Mouse (Mus musculus): ENCODE results near the gene Rbl2.

Rbl2 gene

DNA sequence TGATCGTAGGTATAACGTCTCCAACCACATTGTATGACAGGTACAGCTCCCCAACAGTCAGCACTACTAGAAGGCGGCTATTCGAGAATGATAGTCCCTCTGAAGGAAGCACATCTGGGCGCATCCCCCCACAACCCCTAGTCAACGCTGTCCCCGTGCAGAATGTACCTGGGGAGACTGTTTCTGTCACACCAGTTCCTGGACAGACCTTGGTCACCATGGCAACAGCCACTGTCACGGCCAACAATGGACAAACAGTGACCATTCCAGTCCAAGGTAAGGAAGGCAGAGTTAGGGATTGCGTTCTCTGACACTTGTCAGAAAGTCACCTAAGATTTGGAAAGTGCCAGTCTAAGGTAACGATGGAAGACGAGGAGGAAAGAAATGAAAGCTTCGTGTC lies 36.4 kb downstream of the Rbl2 start:
- no peak for DNase-seq (ENCODE audit: low read depth, low spot score)

DNA sequence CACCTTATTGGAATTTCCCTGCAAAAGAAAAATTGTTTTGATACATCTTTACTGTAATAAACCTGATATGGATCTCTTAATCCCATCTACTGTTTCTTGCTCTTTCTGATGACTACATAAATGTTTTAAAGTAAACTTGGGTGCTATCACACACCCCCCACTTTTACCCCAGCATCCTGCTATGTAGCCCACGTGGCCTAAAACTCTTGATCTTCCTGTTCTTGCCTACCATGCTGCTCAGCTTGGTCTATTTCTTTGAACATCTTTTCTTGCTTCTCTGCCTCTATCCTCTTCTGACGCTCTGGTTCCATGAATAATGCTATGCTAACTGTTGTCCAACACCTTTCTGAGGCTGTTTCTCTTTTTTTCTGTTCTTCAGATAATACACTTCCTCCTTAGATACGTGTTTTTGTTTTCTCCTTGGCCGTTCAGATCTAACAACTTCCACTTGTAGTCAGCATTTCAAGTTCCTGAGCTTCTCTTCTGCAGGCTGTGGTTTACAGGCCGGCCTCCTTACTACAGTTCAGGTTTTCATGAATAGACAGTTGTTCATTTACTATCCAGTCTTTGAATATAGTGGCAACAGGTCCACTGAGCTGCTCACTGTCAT lies 42.1 kb downstream of the Rbl2 start:
- DNase-seq (ENCODE audit: low read depth, low spot score) = no peak

DNA sequence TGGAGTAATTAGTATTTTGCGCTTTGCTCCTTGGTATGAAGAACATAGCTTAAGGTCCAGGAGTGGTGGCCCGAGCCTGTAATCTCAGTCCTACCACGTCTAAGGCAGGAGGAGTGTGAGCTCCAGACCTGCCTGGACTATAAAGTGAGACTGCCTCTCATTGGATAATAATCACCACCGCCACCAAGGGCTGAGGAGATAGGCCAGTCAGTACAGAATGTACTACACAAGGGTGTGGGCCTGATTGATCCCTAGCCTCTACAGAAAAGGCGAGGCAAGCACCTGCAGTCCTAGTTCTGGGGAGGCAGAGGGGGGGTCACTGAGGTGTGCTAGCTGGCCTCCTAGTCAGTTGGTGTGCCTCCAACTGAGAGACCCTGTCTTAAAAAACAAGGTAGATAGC lies 44.6 kb downstream of the Rbl2 start:
- DNase-seq (ENCODE audit: low read depth, low spot score) = no peak

DNA sequence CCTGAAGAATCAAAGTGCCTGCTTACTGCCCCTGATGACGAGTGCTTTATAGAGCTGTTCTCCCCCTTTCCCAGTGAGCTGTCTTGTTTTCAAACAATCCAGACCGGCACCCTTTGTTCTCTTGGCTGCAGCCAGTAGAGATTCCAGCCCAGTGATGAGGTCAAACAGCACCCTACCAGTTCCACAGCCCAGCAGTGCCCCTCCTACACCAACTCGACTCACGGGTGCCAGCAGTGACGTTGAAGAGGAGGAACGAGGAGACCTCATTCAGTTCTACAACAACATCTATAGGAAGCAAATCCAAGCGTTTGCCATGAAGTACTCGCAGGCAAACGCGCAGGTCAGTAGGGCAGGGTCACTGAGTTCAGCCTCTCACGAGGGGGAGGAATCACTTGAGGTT lies 45.1 kb downstream of the Rbl2 start:
- DNase-seq (ENCODE audit: low read depth, low spot score) = no peak

DNA sequence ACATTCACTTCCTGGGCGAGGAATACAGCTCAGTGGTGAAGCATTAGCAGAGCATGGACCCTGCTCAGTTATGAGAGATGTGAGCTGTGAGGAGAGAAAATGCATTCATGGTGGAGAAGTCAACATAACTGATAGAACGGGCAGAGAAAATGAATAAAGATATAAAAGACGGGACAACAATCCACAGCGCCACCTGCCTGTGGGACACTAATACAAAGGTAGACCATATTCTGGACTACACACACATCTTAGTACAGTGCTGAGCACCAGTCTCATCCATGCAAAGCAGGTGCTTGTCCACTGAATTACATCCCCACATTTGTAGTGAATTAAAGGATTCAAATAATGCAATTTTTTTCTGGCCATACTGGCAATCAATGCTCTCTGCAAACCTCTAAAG lies 47.7 kb downstream of the Rbl2 start:
- DNase-seq (ENCODE audit: low read depth, low spot score) = peak; percentile 11

DNA sequence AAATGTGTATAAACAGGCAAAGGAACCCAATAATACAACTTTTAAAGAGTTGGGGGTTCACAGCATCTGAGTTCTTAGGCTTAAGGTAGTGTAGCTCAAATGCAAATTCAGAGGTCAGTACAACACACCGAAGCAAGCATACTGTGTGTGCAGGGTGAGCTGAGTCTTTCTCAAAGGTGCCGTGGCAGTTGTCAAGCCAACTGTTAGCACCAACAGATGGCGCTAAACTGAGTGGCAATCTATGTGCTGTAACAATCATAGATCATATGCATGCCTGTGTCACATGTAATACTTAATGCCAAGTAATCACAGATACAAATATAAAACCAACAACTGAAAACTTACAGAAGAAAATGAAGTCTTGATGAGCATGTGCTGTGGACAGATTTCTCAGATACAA lies 48.3 kb downstream of the Rbl2 start:
- peak; percentile 54 for DNase-seq (ENCODE audit: low read depth, low spot score)

DNA sequence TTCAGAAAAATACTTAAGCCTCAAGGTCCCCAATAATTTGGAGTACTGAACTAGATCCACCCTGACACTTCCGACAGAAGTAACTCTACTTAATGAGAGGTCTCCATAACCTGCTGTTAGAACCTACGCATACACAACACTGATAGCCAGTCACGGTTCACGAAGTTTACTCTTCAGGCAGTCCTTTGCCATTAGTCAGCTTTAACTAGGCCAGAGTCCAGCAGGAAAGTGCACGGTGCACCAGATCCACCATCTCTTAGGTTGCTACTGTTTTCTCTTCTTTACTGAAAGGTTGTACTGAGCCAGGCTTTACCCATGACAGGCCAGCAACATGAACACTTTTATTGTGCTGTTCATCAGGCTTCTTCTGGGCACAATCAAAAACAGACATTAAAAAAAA lies 54.5 kb downstream of the Rbl2 start:
- no peak for DNase-seq (ENCODE audit: low read depth, low spot score)

DNA sequence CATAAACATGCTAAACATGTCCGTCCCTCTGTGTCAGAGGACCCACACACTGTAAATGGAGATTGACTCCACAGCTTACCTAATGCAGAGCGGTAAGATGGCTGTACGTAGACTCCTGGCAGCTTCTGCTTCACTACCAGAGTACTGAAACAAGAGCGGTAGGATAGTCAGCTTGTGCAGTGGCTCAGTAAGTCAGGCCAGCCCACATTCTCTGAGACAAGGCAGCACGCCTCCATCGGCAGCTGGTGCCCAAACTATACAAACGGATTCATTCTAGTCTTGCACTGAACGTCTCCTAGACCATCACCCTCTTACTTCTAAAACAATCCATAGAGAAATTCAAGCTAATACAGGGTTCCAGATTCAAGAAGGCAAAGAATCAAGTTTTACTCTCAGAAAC lies 56.9 kb downstream of the Rbl2 start:
- no peak for DNase-seq (ENCODE audit: low read depth, low spot score)

DNA sequence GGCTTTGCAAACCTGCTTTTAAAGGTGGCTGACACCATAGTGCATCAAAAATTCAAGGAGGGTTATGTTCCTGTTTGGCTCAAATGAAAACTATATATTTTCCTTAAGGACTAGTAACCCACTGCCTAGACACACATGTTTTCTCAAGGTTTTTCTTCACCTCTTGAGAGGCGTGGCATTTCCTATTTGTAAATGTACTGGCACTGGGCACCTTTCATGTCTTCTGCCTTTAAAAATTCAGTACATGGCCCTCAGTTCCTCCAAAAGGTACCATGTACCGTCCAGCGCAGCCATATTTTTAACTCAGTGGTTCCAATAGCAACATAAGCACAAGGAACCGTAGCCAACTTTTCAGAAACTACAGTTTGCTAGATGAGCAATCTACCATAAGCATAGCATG lies 62.9 kb downstream of the Rbl2 start:
- DNase-seq (ENCODE audit: low read depth, low spot score) = no peak

DNA sequence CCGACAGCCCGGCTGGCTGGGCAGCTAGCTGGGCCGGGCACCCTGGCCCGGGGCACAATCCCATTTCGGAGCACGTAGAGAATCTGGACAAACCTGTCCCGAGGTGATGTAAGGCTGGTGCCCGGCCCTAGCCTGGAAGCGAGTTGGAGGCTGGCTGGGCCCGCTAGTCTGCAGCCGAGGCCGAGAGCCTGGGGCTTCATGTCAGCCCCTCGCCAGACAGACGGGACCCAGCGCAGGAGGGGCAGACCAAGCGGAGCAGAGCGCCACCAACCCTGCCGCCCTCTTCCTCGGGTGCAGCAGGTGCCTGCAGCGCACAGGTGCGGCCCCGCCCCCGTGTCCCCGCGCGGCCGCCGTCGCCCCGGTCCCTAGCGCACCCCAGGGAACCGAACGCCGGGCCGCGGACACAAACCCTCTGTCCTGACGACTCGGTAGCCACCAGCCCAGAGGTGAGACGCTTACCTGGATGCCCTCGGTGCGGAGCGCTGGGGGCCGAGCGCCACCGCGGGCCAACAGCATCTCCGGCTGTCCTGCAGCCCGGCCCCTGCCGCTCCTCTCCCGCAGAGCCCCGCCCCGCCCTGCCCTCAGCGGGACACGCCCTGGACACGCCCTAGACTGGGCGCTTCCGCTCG lies 63.7 kb downstream of the Rbl2 start:
- no peak for DNase-seq (ENCODE audit: low read depth, low spot score)

DNA sequence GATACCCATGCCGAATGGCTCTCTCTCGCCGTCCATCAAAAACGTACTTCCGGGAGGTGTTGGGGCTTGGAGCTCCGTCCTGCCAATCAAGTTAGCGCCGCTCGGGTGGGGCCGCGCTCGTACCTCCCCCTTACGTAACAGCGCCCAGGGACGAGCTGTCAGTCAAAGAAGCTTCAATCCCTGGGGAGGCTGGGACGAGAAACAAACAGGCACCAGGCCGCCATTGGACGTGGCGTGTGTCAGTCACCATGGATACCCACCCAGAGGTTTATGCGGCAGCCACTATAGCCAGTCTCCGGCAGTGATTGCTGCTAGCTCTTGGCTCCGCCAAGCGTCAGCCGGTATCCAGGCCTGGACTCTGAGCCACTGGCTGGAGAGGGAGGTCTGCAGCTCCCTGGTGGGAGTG lies 64.2 kb downstream of the Rbl2 start:
- peak; percentile 100 for DNase-seq (ENCODE audit: low read depth, low spot score)

DNA sequence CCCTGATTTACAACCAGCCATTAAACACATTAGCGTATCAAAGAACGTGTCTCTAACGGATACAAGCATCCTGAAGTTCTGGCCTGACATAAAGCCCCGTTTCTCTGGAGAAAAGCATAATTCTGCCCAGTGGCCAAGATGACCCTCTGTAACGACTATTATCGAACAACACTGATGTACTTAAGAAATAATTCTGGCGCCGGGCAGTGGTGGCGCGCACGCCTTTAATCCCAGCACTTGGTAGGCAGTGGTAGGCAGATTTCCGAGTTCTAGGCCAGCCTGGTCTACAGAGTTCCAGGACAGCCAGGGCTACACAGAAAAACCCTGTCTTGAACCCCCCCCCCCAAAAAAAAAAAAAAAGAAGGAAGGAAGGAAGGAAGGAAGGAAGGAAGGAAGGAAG lies 64.8 kb downstream of the Rbl2 start:
- DNase-seq (ENCODE audit: low read depth, low spot score) = no peak

DNA sequence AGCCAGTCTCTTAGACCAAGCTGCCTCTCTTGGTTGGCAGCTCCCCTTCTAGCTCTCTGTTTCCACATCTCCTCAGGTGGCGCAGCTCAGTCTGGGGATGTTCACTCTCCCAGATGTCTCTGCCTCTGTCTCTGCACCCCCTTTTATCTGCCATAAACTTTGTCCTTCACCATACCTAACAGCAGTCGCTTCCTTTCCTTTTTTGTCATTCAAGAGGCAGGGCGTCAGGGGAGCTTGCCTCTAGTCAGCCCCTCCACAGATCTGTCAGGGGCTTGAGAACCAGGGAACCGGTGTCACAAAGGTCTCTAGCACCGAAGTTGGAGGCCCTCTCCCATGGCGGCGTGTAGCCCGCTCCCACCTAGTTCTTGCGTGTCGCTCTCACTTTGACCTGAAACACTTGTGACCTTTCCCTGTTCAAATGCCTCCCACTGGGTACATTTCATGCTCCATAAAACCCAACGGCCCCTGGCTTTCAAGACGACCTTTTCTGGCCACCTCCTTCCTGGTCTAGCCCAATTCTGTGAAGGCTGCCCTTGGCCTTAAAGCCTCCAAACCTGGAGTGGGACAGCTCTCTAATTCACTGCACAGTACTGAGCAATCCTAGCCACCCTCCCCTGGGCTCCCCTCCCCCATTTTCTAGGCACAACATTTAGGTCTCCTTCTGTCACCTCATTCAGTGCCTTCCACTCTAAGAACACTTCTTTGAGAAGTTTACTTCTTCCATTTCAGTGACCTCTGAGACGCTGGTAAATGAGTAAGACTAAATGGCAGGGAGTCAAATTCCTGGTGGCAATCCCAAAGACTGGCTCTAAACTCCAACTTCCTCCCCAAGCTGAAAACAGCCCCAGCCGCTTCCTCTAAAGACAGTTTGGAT lies 65.7 kb downstream of the Rbl2 start:
- DNase-seq (ENCODE audit: low read depth, low spot score) = peak; percentile 47

DNA sequence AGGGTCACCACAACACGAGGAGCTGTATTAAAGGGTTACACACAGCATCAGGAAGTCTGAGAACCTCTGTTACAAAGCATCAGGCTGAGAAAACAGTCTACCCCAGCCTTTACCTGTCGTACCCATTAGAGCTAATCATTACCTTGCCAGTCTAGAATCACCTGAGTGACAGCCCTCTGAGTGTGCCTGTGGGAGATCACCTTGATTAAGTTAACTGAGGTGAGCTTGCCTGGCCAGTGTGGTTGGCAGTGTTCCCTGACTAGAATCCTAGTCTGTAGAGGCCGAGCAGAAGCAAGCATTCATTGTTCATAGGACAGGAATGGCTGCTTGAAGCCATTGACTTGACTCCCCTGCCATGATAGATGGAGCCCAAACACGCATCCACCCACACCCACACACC lies 71.0 kb downstream of the Rbl2 start:
- DNase-seq (ENCODE audit: low read depth, low spot score) = no peak

DNA sequence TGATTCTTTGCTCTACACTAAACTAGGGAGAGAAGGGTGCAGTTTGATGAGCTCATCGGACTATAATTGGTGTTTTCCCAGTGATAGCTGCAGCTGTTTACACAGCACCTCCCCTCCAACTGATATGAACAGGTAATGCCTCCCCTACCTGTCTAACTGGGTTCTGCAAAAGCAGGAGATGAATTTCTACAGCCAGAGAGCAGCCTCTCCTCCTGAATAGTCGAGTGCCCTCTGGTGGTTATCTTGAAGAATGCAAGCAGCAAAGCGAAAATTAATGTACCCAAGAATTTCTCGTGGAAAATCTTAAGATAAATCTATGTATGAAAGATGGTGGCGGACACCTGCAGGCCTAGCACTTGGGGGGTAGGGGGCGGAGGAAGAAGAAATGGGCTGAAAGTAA lies 77.9 kb downstream of the Rbl2 start:
- DNase-seq (ENCODE audit: low read depth, low spot score) = peak; percentile 70

DNA sequence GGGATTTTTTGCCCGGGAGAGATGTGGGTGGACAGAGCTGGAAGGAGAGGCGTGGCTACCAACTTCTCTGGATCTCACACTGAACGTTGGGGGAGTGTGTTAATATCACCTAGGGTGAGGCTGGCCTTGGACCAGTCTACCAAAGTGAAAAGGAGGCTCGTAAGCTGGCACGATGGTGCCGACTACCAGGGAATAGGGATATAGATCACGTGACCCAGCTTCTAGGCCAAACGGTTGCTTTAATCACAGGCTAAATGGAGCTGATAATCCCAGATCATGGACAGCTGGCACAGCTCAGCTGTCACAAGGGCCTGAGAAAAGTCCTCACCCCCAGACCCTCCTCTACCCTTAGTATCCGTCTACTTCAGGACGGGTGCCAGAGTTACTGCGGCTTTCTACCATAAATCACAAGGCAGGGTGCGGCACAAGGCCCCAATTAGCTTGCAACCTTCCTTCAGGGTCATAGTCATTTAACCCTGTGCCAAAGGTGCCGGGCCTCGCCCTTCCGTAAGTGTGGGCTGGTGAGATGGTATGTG lies 78.9 kb downstream of the Rbl2 start:
- DNase-seq (ENCODE audit: low read depth, low spot score) = no peak

DNA sequence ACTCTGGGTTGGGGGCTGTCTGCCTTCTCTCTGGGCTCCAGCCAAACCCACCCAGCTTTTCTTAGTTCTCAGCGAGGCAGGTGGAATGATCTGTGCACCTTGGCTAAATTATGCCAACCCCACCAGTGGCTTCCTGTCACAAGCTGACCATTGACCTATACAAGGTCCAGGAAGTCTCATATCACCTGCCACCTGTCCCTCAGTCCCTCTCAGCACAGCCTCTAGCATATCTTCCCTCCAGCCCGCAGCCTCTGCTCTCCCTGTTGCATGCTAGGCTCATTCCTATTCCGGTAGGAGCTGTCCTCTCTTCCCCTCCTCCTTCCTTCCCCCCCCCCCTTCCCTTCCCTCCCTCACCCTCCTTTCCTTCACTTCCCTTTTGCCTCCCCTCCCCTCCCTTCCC lies 79.4 kb downstream of the Rbl2 start:
- no peak for DNase-seq (ENCODE audit: low read depth, low spot score)

DNA sequence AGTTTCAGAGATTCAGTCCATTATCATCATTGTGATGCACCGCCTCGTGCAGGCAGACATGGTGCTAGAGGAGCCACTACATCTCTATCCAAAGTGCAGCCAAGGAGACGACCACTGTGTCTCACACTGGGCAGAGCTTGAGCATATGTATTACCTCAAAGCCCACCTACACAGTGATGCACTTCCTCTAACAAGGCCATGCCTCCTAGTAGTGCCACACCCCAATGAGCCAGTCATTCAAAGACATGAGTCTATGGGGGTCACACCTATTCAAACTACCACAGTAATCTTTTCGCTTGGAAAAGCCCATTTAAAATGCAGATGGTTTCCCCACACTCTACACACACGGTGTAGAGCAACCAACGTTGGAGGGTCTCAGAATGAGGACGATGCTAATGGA lies 81.7 kb downstream of the Rbl2 start:
- DNase-seq (ENCODE audit: low read depth, low spot score) = no peak

DNA sequence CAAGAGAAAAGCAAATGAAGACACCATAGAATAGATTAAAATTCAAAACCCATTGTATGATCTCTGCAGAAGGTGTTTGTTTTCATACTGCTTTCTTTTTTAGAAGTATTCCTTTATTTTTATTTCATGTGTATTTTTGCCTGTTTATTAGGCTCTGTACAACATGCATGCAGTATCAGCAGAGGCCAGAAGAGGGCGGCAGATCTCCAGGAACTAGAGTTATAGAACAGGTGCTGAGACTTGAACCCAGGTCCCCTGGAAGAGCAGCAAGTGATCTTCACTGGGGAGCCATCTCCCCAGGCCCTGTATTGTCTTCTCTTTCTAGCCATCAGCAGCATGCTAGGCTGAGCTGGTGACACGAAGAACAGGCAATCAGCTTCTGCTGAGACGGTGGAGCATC lies 84.0 kb downstream of the Rbl2 start:
- no peak for DNase-seq (ENCODE audit: low read depth, low spot score)

DNA sequence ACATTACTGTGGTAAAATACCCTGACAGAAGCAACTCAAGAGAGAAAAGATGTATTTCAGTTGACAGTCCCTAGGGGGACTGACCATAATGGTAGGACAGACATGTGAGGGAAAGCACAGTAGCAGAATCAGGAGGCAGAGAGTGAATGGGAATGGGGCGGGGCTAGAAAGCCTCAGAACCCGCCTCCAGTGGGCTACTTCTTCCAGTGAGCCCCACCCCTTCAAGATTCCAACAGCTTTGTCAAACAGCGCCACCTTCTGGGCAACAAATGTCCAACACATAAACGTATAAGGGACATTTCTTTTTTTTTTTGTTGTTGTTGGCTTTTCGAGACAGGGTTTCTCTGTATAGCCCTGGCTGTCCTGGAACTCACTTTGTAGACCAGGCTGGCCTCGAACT lies 84.7 kb downstream of the Rbl2 start:
- DNase-seq (ENCODE audit: low read depth, low spot score) = peak; percentile 26

DNA sequence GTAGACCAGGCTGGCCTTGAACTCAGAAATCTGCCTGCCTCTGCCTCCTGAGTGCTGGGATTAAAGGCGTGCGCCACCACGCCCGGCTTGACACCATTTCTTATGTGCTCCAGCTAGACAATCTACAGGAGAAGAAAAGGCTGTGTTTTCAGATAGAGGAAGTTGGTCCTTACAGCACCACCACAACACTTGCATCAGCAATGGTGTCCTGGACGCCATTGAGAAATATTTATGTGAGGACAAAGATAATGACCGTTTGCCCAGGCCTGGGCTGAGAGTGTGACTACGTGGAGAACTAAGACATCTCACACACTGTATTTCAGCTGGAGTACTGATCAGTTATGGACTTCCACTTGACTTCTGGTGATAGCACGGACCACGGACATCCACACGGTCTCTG lies 88.8 kb downstream of the Rbl2 start:
- DNase-seq (ENCODE audit: low read depth, low spot score) = no peak

DNA sequence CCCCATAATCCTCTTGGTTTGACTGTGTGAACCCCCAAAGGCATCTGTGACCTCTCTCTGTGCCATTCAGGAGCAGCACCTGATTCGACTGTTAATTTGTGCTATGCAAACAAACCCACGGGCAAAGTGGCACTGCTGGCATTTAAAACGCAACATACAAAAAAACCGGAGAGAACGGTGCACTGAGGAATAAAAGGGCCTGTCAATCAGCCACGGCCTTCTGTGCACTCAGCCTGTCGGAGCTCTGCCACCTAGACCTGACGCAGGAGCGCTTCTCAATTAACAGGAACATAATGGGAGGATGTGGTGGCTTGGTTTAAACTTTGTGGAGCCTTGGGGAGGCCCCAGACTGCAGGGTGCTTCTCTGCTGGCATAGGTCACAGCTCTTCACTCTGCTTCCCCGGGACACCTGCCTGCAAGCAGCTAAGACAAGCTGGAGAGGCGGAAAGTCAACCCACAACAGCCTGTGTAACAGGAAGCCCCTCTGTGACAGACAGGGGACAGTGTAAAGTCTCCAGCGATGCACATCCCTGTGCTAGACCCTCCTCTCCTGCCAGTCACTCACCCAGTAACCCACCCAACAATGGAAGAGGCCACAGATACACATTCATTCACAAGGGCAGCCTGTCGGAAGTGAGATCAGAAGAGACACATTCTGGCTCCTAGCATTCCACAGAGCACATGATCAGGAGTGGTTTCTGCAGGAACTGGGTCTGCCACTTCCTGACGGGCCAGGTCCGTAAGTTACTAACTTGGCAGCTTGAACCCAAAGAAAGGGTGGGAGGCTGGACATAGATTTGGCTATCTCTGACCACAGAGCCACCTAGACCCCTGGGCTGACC lies 90.3 kb downstream of the Rbl2 start:
- no peak for DNase-seq (ENCODE audit: low read depth, low spot score)

Data from 3T3-L1 (cell line).